Mouse (Mus musculus) liver, embryonic 13.5 days (tissue): ENCODE measurements around the gene Rhbdl1. TPM values are rescaled to one million over a fixed set of nuclear protein-coding genes. Genes with fewer than 3 reads are reported as not detected.
A peak's percentile ranks its signal among the peaks of the same experiment; 100 is the strongest.
"Not testable (repeated sequence)": the region's sequence is repeated elsewhere in the genome, so short reads cannot be mapped to it uniquely, and the experiment has no call there.

Experiments
- ATAC-seq: fragments of 200-750 bp; cut with Nextera tagmentation; 2 replicates; pipeline ENCODE4 v1.8.0; 2017; ENCODE audit warnings: low read depth, mild to moderate bottlenecking, moderate number of reproducible peaks, moderate library complexity
- DNase-seq: peaks from one replicate; pipeline ENCODE4 v3.0.0; 2022
- H3K27ac ChIP-seq: fragments of 300-500 bp; sonication (generic); 2 replicates; pipeline ENCODE4 v1.5.1; 2015; ENCODE audit warnings: moderate library complexity, mild to moderate bottlenecking, inconsistent platforms
- H3K27me3 ChIP-seq: fragments of 300-500 bp; sonication (generic); 2 replicates; pipeline ENCODE4 v1.6.1; 2015; ENCODE audit warnings: mild to moderate bottlenecking, inconsistent platforms
- H3K36me3 ChIP-seq: fragments of 300-500 bp; sonication (generic); 2 replicates; pipeline ENCODE4 v1.6.1; 2015; ENCODE audit warnings: mild to moderate bottlenecking, inconsistent platforms
- H3K4me1 ChIP-seq: fragments of 300-500 bp; sonication (generic); replicated peaks from 2 replicates; pipeline ENCODE4 v1.6.1; 2015; ENCODE audit warnings: inconsistent platforms
- H3K4me2 ChIP-seq: fragments of 300-500 bp; sonication (generic); 2 replicates; pipeline ENCODE4 v1.6.1; 2015; ENCODE audit warnings: inconsistent platforms, mild to moderate bottlenecking, moderate library complexity
- H3K4me3 ChIP-seq: fragments of 300-500 bp; sonication (generic); replicated peaks from 2 replicates; pipeline ENCODE4 v1.5.1; 2015; ENCODE audit warnings: mild to moderate bottlenecking, inconsistent platforms
- H3K9ac ChIP-seq: fragments of 300-500 bp; sonication (generic); 2 replicates; pipeline ENCODE4 v1.6.1; 2015; ENCODE audit warnings: mild to moderate bottlenecking, inconsistent platforms
- H3K9me3 ChIP-seq: fragments of 300-500 bp; sonication (generic); replicated peaks from 2 replicates; pipeline ENCODE4 v1.6.1; 2016; ENCODE audit warnings: inconsistent platforms
- WGBS: fragments of 180-500 bp; shearing (Covaris S2); methylation state at CpG from one replicate; pipeline ENCODE4 v1.1.7; 2015; ENCODE audit not compliant: insufficient replicate concordance; 5-methylcytosine and 5-hydroxymethylcytosine counted together
- polyA plus RNA-seq: library from polyadenylated mRNA; unstranded; fragments of >200 nt; fragmentation: Nextera tagmentation; extraction: Ambion mirVana; gene quantifications from 2 replicates; pipeline ENCODE4 v1.2.1, GENCODE M21; 2015

The Rhbdl1 gene
- polyA plus RNA-seq, 1 experiment from 2014 or later = 0.30 TPM

GRCm38 (mm10) chr17:25818851-25819780, 18.0 kb downstream of the Rhbdl1 start:
- Histone ChIP-seq H3K36me3 (no peaks in the 10 kb centered on the region), H3K27ac (no peak overlapping the region), H3K4me3 (peak overlapping the region; percentile 28), H3K9me3 (no peaks in the 10 kb centered on the region), H3K4me1 (peaks cover 19% of the 10 kb centered on the region), H3K9ac (peak overlapping the region; percentile 22; the same call in 1 of the 2 replicates), H3K27me3 (peaks cover 84% of the 10 kb centered on the region), H3K4me2 (peak overlapping the region; percentile 38)
- ATAC-seq (peak; percentile 66), DNase-seq (no peak)
- 7% methylated on average over 46 of the region's 46 CpGs for WGBS

- ATAC-seq = no peak
- whole genome bisulfite sequencing = 70% methylated on average over 11 of the region's 11 CpGs
- H3K4me1 ChIP-seq = peaks cover 11% of the 10 kb centered on the region
- no peak for DNase-seq
- H3K4me3 ChIP-seq = no peak overlapping the region
- H3K27ac ChIP-seq = no peak overlapping the region
- H3K4me2 ChIP-seq = no peak overlapping the region
- peaks cover 96% of the 10 kb centered on the region for H3K27me3 ChIP-seq
- H3K9me3 ChIP-seq = no peaks in the 10 kb centered on the region
- H3K9ac ChIP-seq = no peak overlapping the region
- H3K36me3 ChIP-seq = no peaks in the 10 kb centered on the region
Measured at GRCm38 (mm10) chr17:25817662-25818061, 19.4 kb downstream of the Rhbdl1 start.

GRCm38 (mm10) chr17:25813471-25813870, 23.6 kb downstream of the Rhbdl1 start:
- no peak overlapping the region for H3K4me3 ChIP-seq
- 3% methylated on average over 20 of the region's 20 CpGs for WGBS

GRCm38 (mm10) chr17:25810890-25811289, 26.2 kb downstream of the Rhbdl1 start:
- Histone ChIP-seq H3K4me3 (no peak overlapping the region), H3K9ac (no peak overlapping the region), H3K36me3 (no peaks in the 10 kb centered on the region), H3K27ac (no peak overlapping the region), H3K4me2 (no peak overlapping the region), H3K27me3 (peaks cover 92% of the 10 kb centered on the region), H3K9me3 (no peaks in the 10 kb centered on the region), H3K4me1 (peaks cover 13% of the 10 kb centered on the region)
- no peak for ATAC-seq
- 52% methylated on average over 4 of the region's 4 CpGs for WGBS
- DNase-seq = no peak

More at GRCm38 (mm10) chr17:25813471-25813870, 23.6 kb downstream of the Rhbdl1 start:
- no peak overlapping the region for H3K9ac ChIP-seq
- peaks cover 98% of the 10 kb centered on the region for H3K27me3 ChIP-seq
- H3K9me3 ChIP-seq = no peaks in the 10 kb centered on the region
- DNase-seq (peak; percentile 63), ATAC-seq (peak; percentile 35; the same call in 1 of the 2 replicates)
- H3K4me2 ChIP-seq = no peak overlapping the region
- no peak overlapping the region for H3K27ac ChIP-seq
- H3K4me1 ChIP-seq = peaks cover 13% of the 10 kb centered on the region
- H3K36me3 ChIP-seq = no peaks in the 10 kb centered on the region

- DNase-seq (no peak), ATAC-seq (no peak)
- peaks cover 13% of the 10 kb centered on the region for H3K4me1 ChIP-seq
- H3K27ac ChIP-seq = no peak overlapping the region
- H3K4me3 ChIP-seq = peak overlapping the region; percentile 55
- H3K9ac ChIP-seq = peak overlapping the region; percentile 15; the same call in 1 of the 2 replicates
- H3K9me3 ChIP-seq = no peaks in the 10 kb centered on the region
- peaks cover 83% of the 10 kb centered on the region for H3K27me3 ChIP-seq
- H3K36me3 ChIP-seq = no peaks in the 10 kb centered on the region
- H3K4me2 ChIP-seq = peak overlapping the region; percentile 73
- 13% methylated on average over 25 of the region's 25 CpGs for WGBS
Measured at GRCm38 (mm10) chr17:25809606-25810340, 27.3 kb downstream of the Rhbdl1 start.

GRCm38 (mm10) chr17:25808789-25809605, 28.1 kb downstream of the Rhbdl1 start, which contains the start of gene Fbxl16:
TSS of gene Fbxl16 (plus strand) at chr17:25809085.
- H3K9ac ChIP-seq = peak within 1 kb of the TSS; percentile 36
- WGBS = under 1% methylated on average over 96 of the region's 100 CpGs

GRCm38 (mm10) chr17:25808028-25808427, 29.1 kb downstream of the Rhbdl1 start:
- ATAC-seq (no peak), DNase-seq (no peak)
- Histone ChIP-seq H3K27ac (no peak overlapping the region), H3K4me3 (no peak overlapping the region), H3K9me3 (no peaks in the 10 kb centered on the region), H3K9ac (no peak overlapping the region), H3K4me2 (peak overlapping the region; percentile 73; the same call in 1 of the 2 replicates), H3K27me3 (peaks cover 82% of the 10 kb centered on the region), H3K4me1 (peaks cover 13% of the 10 kb centered on the region), H3K36me3 (no peaks in the 10 kb centered on the region)
- 39% methylated on average over 5 of the region's 5 CpGs for WGBS

More at GRCm38 (mm10) chr17:25808789-25809605, 28.1 kb downstream of the Rhbdl1 start, which contains the start of gene Fbxl16:
- peaks cover 82% of the 10 kb centered on the region for H3K27me3 ChIP-seq
- H3K4me1 ChIP-seq = peaks cover 13% of the 10 kb centered on the region
- peak within 1 kb of the TSS; percentile 73 for H3K4me2 ChIP-seq
- H3K4me3 ChIP-seq = peak within 1 kb of the TSS; percentile 55
- ATAC-seq (peak; percentile 53; the same call in 1 of the 2 replicates), DNase-seq (no peak)
- H3K9me3 ChIP-seq = no peaks in the 10 kb centered on the region
- no peak within 1 kb of the TSS for H3K27ac ChIP-seq
- H3K36me3 ChIP-seq = no peaks in the 10 kb centered on the region

GRCm38 (mm10) chr17:25807452-25807851, 29.6 kb downstream of the Rhbdl1 start:
- not testable (repeated sequence) for DNase-seq, H3K4me3 ChIP-seq, H3K36me3 ChIP-seq, H3K9ac ChIP-seq, H3K27ac ChIP-seq, H3K9me3 ChIP-seq, H3K4me2 ChIP-seq, ATAC-seq
- peaks cover 13% of the 10 kb centered on the region for H3K4me1 ChIP-seq
- peaks cover 82% of the 10 kb centered on the region for H3K27me3 ChIP-seq
- 42% methylated on average over 2 of the region's 2 CpGs for WGBS

GRCm38 (mm10) chr17:25806507-25806906, 30.6 kb downstream of the Rhbdl1 start:
- ATAC-seq (no peak), DNase-seq (no peak)
- H3K27me3 ChIP-seq = peaks cover 80% of the 10 kb centered on the region

GRCm38 (mm10) chr17:25802825-25803517, 34.1 kb downstream of the Rhbdl1 start:
- Histone ChIP-seq H3K9ac (no peak overlapping the region), H3K27ac (no peak overlapping the region), H3K4me3 (no peak overlapping the region), H3K36me3 (no peaks in the 10 kb centered on the region), H3K27me3 (peaks cover 48% of the 10 kb centered on the region), H3K4me2 (no peak overlapping the region), H3K4me1 (no peaks in the 10 kb centered on the region), H3K9me3 (no peaks in the 10 kb centered on the region)
- WGBS = 11% methylated on average over 10 of the region's 10 CpGs
- ATAC-seq = no peak
- no peak for DNase-seq

More at GRCm38 (mm10) chr17:25806507-25806906, 30.6 kb downstream of the Rhbdl1 start:
- no peak overlapping the region for H3K4me2 ChIP-seq
- H3K4me1 ChIP-seq = peaks cover 13% of the 10 kb centered on the region
- H3K36me3 ChIP-seq = no peaks in the 10 kb centered on the region
- H3K9me3 ChIP-seq = no peaks in the 10 kb centered on the region
- no peak overlapping the region for H3K9ac ChIP-seq
- no peak overlapping the region for H3K4me3 ChIP-seq
- 75% methylated on average over 4 of the region's 4 CpGs for WGBS
- H3K27ac ChIP-seq = no peak overlapping the region
